Mouse (Mus musculus): ENCODE results near the gene Rnf182.

GRCm38 (mm10) chr13:43651277-43651676, 35.8 kb downstream of the Rnf182 start:
- TF ChIP-seq POLR2A (IDR thresholded peaks at IDR 0.05; ENCODE audit: low read depth, low read length) (no peak), CTCF (IDR thresholded peaks at IDR 0.05; ENCODE audit: borderline replicate concordance, insufficient read depth, low read length) (no peak)
